Mouse (Mus musculus) kidney, adult 18-20 months (tissue): ENCODE measurements around the gene Slc4a8.
A peak's percentile ranks its signal among the peaks of the same experiment; 100 is the strongest.

Experiments used
- DNase-seq: peaks from one replicate; pipeline ENCODE4 v3.0.0; 2021

Slc4a8 gene

DNA sequence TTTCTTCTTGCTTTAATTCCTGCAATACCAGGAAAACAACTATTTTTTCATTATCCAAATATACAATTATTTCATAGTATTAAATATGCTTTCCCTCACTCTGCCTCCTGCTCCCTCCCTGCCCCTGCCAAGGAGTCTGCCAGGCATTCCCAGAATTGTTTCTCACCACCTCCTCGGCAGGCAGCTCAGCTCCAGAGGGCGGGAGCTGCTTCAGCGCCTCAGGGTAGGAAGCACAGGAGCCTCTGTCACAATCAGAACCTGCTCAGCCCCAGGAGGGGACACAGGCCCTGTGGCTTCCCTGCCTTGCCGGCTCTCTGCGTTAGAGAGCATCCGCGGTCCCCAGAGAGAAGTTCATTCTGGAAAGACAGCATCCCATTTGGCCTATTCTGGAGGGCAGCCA, 71.2 kb downstream of the Slc4a8 start:
- no peak for DNase-seq

GRCm38 (mm10) chr15:100836729-100837128, 75.2 kb downstream of the Slc4a8 start:
- DNase-seq, result no peak

GRCm38 (mm10) chr15:100838607-100839207, 77.2 kb downstream of the Slc4a8 start:
- peak; percentile 55 for DNase-seq

GRCm38 (mm10) chr15:100844336-100844735, 82.8 kb downstream of the Slc4a8 start:
- DNase-seq, result no peak

GRCm38 (mm10) chr15:100845049-100845879, 83.7 kb downstream of the Slc4a8 start:
- DNase-seq, result peak; percentile 24

DNA sequence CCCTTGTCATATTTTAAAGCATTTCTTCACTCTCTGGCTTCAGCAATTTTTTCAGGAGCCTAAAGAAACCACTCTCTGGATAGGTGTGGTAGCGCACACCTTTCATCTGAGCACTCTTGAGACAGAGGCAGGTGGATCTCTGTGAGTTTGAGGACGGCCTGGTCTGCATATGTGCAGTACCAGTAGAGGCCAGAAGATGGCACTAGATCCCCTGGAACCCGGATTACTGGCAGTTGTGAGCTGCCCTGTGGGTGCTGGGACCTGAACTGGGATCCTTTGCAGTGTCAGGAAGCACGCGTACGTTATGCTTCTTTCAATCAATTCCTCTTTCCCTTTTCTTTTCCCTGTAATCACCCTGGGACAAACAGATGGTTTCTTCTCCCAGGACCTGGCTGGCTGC, 85.6 kb downstream of the Slc4a8 start:
- DNase-seq, result no peak

DNA sequence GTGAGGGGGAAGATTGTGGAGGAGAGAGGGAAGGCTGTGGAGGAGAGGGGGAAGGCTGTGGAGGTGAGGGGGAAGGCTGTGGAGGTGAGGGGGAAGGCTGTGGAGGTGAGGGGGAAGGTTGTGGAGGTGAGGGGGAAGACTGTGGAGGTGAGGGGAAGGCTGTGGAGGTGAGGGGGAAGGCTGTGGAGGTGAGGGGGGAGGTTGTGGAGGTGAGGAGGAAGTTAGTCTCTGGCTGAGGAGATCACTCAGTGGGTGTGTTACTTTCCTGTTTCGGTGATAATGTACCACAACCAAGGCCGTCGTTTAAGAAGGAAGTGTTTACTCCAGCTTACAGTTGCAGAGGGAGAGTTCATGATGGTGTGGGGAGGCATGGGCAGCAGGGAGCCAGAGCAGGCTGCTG, 96.0 kb downstream of the Slc4a8 start:
- DNase-seq, result no peak

GRCm38 (mm10) chr15:100860856-100861255, 99.3 kb downstream of the Slc4a8 start:
- DNase-seq, result no peak

- DNase-seq, result no peak
Observed at GRCm38 (mm10) chr15:100865556-100865955, 104.0 kb downstream of the Slc4a8 start.

DNA sequence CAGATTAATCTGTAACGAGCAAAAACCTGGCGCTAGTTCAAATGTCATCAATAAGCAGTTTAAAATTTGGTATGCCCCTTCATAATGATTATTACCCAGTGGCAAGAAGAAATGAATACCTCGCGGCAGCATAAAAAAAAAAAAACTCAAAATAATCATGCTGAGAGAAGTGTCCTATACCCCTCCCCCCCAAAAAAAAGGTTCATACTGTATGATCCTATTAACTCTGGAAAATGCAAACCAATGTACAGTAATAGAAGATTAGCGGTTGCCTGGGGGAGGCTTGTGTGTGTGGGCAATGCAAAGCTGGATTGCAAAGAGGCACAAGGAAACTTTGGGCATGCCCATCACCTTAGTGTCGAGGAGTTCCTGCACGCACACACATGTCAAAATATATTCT, 108.0 kb downstream of the Slc4a8 start, which contains the start of gene Scn8a:
TSS of gene Scn8a (plus strand) at position 301 of the 400 bp plus-strand sequence.
- DNase-seq, result no peak

DNA sequence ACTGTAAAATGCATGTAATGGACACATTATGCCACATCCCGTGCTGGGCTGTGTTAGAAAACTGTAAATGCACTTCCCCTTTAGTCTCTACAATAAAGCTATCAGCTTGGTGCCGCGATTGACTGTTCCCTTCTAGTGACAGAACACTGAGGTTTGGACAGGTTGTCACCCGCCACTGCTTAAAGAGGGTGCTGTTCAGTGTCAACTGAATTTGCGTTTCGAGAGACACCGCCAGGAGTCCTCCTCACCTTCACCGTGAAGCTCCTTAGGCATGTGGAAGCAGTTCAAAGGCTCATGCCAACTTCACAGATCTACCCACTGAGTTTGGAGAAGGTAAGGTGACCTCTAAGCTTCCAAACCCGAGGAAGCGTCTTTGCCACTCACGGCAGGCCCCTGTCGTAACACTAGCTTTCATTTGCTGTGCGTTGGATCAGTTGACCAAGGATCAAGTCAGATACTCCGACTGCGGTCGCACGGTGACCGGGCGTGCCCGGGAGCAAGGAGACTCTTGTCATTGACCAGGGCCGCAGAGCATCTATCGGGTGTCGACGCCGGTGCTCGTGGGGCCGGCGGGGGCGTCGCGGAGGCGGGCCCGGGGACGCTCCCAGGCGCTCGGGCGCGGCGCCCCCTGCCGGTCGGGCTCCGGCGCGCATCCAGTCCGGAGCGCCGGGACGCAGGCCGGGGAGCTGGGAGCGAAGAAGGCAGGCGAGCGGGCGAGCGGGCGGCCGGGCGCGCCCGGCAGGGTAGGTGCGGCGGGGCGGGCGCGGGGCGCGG, 108.6 kb downstream of the Slc4a8 start:
- peak; percentile 28 for DNase-seq

GRCm38 (mm10) chr15:100870775-100871106, 109.2 kb downstream of the Slc4a8 start:
- no peak for DNase-seq

DNA sequence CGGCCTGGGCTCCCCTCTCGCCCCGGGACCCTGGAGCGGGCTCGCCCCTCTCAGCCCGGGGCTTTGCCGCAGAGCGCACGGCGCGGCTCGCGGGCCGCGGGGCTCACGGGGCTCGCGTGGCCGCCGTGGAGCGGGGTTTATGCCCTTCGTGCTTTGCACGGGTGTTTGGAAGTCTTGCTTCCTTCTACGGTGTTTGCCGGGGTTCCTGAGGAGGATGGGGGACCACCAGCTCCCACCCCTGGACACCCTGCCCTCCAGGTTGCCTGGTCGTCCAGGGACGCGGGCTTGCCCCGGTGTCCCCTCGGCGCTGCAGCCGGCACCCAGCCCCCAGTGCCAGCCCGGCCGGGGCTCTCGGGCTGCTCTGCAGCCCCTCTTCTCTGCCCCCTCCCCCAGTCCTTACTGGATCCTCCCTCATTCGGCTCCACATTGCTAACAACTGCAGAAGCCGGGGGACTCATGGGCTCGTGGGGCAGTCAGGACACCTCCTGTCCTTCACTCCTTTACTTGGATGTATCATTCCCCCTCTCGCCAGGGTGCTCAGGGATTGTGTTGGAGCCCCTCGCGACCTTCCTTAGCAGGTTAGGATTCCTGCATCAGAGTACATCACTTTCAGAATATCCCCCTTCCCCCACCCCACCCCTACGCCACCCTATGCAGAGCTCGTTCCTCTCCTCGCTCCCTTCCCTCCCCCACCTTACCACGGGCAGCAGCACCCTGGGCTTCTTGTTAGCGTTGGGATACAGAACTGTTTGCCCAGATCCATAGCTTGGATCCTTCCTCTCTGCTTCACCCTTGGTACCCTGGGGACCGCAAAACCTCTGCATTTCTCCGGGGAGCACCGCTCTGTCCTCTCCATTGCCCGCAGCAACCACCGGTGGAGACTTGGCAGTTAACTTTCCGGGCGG, 109.8 kb downstream of the Slc4a8 start:
- DNase-seq, result no peak

DNA sequence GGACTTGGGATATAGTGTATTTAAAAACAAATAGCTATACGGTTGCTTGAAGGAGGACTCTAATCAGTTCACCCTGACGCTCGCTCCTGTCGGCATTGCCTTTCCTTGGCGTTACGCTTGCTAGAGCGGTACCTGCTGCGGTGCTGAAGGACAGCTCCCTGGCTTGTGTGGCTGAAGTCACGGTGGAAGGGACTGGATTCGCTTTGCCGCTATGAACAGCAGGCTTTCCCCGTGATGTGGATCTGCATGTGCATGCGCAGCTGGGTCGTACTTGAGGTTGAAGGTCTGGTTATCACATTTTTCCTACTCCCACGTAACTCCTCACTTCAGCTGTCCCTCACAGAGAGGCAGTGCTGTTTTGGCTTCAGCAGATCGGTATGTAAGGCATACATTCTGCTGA, 111.6 kb downstream of the Slc4a8 start:
- peak; percentile 72 for DNase-seq
